Mouse (Mus musculus): ENCODE data around the gene Eno2. TPM values are rescaled to one million over a fixed set of nuclear protein-coding genes. Genes with fewer than 3 reads are reported as not detected.

Gene Eno2
- total RNA-seq, 2 experiments from 2014 or later = 12.4 to 32.6 TPM

DNA sequence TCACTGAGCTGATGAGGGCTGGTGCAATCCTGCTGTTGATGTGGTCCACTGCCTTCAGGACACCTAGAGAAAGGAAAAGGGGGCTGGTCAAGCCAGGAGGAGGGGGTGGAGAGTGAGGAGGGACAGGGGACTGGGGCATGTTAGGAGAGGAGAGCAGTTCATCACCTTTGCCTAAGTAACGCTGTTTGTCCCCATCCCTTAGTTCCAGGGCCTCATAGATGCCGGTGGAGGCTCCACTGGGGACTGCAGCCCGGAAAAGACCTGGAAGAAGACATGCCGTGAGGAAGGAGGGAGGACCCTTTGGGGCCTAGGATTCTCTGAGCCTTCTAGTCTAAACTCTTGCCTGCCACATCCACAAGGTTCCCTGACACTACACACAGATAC is 1.9 kb downstream of the Eno2 start:
- DNase-seq = no peak

DNA sequence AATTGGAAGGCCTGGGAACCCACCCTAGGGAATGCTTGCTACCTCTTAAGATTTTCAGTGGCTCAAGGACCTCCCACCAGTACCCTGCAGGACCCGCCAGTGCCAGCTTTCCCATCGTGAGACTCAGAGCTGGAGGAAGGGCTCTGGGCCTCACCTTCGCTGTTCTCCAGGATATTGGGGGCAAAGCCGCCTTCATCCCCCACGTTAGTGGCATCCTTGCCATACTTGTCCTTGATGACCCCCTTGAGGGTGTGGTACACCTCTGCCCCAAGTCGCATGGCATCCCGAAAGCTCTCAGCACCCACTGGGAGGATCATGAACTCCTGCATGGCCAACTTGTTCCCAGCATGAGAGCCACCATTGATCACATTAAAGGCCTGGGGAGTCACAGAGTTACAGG is 3.5 kb downstream of the Eno2 start:
- DNase-seq = no peak

DNA sequence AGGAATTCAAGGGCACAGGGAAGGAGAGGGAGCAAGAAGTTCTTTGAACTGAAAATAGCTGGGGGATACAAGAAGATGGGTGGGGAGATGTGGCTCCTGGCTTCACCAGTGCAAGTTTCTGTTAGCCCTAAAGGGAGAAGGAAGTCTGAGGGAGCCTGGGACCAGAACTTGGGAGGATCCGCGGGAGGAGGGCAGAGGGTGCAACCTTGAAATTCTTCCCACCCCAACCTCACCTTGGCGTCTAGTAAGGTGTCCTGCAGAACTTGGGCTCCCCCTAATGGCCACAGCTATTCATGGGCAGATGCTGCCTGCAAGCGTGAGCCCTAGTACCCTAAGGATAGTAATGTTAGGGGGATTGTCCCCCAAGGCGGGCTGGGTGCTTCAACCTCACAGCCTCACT is 10.2 kb downstream of the Eno2 start:
- peak; percentile 87 to 92 for DNase-seq

DNA sequence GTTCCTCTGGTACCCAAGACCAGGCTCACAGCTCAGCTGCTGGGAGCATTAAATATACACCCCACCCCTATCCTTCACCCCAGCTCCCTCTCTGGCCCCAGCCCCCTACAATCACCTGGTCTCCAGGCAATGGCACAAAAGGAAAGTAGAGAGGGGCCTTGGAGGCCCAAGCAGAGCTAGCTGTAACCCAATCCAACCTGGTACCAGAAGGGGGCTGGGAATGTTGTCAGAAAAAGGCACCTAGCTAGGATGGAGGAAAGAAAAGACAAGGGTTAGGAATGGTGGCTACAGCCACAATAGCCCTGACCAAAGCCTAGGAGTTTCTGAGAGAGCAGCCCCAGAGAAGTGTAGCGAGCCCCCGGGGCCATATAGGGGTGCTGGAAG is 10.6 kb downstream of the Eno2 start:
- DNase-seq = no peak

DNA sequence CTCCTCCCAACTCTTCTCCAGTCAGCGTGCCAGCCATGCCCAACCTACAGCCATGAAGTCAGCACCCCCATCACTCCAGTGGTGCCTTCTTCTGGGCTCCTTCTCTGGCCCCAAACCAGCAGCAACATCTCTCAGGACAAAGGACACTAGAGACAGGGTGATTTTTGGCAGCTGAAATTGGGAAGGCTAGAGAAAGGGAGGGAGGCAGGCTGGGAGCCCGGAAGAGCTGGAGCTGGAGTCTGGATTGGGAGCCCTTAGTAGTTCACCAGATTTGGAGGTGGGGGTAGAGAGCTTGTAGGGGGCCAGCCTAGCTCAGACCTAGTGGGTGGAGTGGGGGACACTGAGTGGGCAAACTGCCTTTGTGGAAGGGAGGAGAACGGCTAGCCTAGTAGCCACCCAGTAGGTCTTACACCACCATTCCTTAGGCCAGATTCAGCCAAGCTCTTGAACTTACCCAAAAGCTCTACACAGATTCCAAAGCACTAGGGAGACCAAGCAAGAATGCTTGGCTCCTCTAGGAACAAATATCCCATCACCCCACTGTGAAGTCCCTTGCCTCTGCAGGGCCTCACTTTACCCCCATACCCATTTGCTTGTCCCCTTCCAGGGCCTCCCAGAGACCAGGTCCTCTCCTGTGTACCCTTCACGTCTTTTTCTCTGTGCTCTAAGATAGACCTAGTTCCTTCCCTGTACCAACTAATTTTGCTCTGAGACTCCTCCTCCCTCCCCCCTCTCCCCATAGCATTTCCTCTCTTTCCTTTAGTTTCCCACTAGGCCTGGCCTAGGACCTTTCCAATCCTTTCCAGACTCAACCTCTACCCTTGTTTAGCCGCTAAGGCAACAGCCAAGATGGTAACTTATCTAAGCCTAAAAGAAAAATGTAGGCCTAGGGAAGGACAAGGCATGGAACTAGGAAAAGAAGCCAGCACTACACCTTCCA is 11.3 kb downstream of the Eno2 start:
- DNase-seq = peak; percentile 58 to 70

DNA sequence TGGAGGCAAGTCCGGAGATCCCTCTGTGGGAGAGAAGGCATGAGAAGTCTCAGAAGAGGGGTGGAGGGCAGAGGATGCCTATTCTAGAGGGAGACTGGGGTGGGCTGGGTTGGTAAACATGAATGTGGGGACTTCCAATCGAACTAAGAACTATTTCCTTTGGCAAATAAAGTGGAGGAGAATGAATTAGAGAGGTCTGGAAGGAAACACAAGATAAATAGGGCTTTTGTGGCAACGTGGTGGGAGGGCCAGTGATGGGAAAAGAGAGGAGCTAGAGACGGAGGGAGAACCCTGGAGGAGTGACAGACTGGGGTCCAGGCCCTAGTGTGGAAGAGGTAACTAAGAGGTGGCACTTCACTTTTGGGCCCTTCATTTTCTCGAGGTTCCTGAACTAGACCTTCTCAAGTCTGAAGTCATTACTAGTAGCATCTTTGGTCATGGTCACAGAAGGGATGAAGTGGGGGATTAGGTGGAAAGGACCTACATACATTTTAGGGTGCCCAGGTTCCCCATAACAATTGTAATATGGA is 12.1 kb downstream of the Eno2 start:
- no peak for DNase-seq

DNA sequence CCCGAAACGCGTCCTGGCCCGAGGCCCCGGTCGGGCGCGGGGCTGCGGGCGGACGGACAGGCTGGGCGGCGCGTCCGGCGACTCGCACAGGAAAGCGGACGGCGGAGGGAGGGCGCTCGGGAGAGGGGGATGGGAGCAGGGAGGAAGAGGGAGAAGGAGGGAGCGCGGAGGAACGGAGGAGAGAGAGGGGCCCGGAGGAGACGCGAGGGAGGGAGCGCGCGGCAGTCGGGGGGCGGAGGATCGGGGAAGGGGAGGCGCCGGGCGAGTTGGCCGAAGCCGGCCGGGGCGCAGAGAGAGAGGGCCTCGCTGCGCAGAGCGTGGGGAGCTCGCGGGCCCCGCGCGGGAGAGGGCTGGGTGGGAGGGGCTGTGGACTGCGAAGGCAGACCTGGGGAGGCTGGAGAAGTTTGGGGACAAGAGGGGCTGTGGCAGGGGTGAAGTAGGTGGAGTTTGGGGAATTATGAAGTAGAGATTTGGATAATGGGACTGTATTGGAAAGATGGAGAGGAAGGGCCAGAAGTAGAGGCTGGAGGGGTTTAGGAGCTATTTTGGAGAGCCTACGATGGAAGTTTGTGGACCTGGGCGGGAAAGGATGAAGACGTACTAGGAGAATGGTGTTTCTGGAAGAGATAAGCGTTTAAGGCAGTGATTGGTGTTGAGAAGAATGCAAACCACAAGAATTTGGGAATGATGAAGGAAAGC is 12.7 kb downstream of the Eno2 start:
- DNase-seq = peak; percentile 90 to 92

DNA sequence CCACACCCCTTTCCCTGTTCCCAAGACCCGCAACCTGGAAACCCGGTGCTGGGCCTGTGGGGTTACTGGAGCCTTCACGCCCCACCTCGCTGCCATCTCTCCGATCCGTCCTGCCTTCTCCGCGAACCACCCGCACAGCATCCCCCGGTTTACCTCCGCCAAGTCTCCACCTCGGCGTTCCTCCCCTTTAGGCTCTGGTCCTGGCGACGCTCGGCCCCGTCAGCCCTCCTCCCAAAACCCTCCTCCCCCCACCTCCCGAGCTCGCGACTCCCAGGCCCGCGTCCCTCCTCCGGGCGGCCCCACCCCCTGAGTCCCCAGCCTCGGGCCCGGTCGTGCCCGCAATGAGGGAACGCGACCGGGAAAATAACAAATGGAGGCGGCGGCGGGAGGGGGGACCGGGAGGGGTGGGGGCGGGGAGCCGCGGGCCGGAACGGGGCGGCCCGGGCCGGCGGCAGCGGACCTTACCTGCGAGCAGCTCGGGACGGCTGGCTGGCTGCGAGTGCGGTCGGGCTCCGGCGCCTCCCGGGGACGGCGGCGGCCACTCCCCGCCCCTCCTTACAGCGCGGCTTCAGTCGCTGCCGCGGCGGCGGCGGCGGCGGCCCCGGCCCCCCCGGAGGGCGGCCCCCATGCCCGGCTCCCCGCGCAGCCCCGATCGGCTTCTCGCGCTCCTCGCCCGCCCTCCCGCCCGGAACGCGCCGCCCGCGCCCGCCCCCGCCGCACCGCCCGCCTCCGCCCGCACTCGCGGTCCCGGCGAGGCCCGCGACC is 13.5 kb downstream of the Eno2 start, which contains the start of the genes Gm45234 and Atn1:
Gene Gm45234 (minus strand): TSS at position 191 of the 765 bp plus-strand sequence.
Gene Atn1 (minus strand): TSS at position 694 of the 765 bp plus-strand sequence.
- DNase-seq = peak; percentile 83 to 93

DNA sequence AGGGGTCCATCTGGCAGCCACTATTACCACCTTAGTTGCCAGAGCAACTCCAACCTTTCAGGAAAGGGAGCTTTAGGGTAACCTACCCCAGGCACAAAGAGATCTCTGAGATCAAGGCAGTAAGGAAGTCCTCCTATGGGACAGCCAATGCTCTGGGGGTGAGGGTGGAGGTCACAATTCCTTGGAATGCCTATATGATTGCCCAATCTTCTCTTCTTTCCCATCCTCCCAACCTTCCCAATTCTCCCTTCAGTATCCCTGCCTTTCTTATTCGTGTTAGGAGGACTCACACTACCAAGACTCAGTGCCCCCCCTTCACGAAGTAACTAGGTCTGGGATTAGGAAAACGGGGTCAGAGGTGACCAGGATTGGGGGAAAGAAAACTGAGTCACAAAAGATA is 14.2 kb downstream of the Eno2 start:
- DNase-seq = no peak

DNA sequence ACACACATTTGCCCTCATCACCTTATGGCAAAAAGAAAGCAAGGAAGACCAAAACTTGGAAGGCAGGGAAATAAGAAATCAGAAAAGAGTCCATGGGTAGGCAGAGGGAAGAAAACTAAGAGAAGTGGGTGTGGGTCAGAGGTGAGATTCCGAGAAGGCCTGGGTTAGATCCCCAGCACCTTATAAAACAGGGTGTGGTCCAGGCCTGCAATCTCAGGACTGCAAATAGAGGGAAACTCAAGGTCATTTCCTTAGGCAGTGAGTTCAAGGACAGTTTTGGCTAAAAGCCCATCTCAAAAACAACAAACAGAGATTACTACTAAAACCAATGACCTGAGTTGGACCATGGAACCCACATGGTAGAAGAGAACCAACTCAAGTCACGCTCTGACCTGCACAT is 15.6 kb downstream of the Eno2 start:
- no peak for DNase-seq

DNA sequence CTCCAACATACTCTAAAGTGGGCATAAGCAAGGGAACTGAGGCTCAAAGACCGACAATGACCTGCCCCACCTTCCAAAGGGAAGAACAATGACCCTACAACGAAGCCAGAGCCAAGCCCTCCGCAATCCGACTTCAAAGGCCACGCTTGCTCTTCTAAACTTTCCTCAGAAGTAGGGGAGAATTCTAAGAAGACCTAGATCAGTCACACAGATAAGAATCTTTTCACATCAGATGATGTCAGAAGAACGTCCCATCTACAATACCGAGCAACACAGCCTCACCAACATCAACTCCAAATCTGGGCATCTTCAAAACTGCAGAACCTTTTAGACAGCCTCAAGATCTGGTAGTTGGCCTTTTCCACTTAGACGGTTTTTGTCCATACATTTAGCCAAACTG is 19.1 kb downstream of the Eno2 start:
- DNase-seq = no peak

DNA sequence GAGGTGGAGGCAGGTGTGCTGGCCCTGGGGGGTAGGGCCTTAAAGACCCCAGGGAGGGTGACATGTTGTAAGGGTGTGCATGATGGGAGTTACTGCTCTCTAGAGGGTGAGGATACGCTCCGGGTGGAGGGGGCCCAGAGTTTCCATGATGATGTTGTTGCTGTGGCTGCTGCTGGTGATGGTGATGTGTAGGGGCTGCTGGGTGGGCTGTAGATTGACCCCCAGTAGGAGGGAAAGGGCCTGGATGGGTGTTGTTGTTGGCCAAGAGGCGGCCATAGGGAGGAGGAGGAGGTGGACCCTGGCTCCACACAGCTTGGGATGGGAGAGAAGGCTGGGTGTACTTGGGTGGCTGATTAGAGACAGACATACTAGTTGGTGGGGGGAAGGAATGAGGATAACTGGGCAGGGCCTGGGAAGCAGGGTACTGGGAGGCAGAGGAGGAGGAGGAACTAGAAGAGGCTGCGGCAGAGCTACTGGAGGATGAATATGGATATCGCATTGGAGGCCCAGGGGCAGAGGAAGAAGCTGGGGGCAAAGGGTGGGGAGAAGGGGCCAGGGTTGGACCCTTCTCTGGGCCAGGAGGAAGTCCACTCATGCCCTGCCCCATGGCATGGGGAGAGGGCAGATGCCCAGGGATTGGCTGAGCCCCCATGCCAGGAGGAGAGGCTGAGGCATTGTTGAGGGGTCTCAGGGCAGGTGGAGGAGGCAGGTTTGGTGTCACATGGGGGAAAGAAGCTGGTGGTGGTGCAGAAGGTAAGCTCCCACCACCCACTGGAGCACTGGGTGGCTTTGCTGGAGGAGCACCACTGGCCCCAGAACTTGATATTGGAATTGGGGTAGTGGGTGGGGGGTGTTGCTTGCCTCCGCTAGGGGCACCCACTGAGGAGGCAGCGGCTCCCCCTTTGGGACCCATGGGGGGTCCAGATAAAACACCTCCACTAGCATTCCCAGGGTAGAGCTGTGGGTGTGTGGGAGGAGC is 22.5 kb downstream of the Eno2 start:
- DNase-seq = no peak

DNA sequence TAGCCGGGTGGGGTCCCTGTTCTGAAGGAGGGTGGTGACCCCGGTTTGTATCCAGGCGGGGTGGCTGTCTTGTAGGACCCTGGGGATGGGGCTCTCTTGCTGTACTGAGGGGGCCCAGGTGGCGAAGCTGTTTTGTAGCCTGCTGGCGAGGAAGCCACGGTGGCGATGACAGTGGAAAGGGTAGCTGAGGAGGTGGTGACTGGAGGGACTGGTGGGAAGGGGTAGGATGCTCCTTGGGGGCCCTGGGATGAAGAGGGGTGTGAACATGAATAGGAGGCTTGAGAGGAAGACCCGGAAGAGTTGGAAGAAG is 23.2 kb downstream of the Eno2 start:
- no peak for DNase-seq

DNA sequence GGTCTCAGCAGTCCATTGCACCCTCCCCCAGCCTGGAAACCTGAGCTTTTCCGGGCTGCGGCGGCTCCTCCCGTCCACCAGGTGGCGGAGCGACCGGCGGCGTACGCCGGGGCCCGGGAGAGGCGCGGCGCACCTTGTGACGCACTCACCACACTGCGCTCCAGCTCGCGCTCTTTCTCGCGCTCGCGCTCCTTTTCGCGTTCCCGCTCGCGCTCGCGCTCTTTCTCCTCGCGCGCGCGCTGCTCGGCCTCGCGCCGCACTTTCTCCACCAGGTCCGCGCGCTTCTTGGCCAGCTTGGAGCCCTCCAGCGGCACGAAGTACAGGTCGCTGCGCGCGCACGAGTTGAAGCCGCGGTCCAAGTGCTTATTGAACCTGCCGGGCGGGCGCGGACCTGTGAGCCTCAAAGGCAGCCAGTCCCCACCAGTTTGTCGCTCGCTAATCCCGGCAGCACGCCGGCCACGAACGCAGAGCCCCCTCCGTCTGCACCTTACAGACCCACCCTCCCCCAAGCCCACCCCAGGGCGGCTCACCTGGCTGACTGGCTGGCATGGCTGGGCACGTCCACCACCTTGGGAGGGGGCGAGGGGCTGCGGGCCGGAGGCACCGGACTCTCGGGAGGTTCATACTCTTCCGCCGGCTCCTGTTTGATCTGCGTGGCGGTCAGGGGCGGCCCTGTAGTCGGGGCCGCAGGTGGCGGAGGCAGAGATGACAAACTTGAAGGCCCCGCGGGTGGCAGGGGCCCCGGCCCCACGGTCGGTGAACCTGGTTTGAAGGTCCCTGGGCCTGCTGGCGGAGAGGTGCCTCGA is 23.8 kb downstream of the Eno2 start:
- peak; percentile 95 to 96 for DNase-seq

DNA sequence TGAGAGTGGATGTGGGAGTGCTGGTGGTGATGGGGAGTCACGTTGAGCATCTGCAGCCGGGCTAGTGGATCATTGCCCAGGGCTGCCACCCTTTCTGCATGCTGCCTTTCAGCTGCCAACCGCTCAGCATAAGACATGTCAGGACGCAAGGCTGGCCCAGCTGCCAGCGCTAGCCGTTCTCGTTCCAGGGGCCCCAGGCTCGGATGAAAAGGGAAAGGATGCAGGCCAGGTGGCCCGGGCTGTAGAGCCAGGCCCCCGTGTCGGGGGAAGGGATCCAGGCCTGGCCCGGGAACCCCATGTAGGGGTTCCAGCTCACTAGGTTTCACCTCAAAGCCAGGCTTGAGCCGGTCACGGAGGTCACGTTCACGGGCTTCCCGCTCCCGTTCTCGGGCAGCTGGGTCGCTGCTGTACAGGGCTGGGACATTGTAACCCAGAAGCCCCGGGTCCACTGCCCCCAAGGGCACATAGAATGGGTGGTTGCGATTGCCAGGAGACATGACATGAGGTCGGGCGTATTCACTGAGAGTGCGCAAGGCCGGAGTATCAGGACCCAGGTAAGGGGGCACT is 24.6 kb downstream of the Eno2 start:
- no peak for DNase-seq

DNA sequence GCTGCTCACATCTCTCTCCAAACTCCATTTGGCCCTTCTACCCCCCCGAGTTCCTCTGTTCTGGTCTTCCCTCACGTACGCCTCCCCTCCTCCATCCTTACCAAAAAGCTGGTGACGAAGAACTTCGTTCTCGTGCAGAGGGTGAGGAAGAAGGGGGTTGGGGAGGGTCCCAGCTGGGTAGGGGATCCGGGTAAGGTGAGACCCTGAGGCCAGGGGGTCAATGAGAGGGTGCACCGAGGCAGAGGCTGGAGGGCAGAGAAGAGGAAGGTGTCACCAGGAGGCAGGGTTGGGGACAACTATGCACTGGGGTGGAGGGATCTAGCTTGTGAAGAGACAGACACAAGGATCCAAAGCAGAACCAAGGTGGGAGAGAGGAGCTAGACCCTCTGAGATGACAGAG is 25.8 kb downstream of the Eno2 start:
- no peak for DNase-seq

DNA sequence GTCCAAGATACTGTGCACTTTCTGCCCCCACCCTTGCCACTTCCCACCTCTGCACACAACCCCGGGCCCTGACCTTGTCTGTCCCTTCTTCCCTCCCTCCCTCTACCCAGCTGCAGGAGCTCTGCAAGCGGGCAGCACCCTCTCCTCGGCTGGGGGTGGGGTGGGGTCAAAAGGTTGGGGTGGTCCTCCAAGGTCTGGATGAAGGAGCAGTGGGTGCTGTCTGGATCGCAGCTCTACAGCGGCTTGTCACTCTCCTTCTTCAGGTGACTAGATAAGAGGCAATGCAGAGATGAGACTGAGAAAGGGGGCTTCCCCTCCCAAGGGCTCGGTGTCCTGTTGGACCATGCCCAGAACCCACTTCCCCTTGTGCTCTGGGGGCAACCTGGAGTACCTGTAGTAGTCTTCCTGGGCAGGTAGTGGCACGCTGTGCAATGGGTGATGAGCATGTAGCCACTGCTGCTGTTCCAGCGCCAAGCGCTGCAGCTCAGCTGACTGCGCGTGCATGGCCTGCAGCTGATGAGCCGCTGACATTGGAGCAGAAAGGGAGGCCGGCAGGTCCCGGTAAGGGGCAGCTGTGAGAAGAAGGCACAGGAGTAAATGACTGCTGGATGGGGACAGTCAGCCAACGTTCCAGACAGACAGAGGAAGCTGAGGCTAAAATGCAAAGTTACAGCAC is 26.5 kb downstream of the Eno2 start:
- DNase-seq = no peak

DNA sequence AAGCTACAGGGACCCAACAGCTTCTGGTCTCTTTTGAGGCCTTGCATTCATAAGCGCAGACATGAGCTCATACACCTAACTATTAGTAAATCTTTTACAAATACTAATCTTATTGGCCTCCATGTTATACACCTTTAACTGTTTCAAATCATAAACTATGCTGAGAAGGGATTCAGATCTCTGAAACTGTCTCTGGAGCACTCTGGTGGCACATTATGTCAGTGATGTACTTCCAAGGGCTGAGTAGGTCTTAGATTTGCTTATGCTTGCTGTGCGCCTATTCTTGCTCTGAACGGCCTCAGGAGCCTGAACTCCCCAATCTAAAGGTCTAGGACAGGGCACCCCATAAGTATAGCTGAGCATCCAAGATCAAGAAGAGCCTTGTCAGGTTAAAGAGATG is 27.6 kb downstream of the Eno2 start:
- no peak for DNase-seq
